Mouse (Mus musculus): Measurements from ENCODE around the gene Mlana.
A peak's percentile ranks its signal among the peaks of the same experiment; 100 is the strongest.

The Mlana gene

DNA sequence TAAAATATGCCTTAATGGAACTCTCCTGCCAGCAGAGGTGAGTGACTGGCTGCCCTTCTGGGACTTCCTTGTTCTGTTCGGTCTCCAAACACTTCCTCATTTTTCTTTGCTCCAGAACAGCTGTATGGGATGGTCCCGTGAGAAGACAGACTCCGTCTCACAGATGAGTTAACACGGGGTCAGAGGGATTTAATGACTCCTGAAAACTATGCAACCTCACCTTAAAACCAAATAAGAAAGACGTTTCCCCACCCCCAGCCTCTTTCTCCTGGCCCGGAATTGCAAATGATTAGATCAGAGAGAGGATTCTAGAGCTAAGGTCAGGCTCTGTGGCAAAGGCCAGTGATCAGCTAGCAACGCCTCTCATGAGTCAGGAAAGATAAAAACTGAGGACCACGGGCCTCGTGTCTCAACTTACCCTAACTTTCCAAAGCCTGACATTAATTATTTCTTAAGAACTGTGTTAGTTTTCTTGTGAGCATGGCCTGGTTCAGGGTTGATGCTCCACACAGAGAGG lies 22.0 kb upstream of the Mlana start:
- no peak for DNase-seq (ENCODE audit: low spot score)

DNA sequence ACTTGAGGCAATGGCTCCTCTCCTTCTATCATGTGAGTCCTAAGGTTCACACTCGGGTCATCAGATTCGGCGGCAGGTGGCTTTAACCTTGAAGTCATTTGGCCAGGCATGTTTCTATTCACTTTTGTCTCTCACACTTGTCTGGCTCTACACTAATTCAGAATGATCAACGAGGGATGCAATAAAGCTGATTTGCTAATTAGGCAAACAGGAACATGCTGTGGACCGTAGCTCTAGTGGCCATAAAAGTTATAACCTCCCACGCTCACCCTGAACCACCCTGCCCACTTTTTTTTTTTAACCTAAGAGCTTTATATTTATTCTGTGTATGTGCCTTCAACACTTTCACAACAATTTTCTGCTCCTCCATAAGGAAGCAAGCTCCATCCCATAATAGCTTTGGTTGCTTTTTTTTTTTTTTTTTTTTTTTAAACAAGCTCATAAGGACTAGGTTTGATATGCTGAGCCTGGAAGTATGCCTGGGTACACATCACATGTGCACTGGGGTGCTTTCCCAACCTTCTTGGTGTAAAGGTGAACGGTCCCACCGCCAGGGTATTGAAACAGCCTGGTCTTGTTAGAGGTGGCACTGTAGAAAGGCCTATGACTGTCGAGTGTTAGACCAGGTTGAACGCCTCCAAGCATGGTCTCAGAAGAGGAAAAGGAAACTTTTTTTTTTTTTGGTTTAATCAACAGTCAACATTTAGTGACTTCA lies 21.0 kb upstream of the Mlana start:
- no peak for DNase-seq (ENCODE audit: low spot score)

DNA sequence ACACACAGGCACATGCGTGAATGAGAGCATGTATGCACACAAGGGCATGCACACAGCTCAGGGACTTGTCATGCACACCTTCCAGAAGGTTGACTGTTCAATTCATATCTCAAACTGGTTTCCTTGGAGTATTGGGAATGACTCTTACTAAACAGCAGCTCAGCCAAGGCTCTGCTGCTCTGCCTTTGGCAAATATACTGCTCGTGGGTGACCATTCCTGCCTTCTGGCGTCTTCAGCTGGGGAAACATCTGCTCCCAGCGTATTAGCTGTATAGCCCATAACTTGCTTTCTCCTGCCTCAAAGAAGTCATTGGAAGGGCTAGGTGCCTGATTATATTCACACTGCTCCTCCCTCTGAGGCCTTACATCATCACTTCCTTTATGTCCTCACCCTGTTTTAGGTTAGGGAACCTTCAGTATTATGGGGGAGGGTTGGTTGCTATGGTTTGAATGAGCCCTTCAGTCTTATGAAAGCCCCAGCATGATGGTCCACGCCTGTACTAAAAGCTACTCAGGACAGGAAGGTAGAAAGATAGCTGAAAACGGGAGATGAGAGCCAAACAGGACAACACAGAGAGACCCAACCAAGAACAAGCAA lies 19.3 kb upstream of the Mlana start:
- DNase-seq (ENCODE audit: low spot score), result no peak

DNA sequence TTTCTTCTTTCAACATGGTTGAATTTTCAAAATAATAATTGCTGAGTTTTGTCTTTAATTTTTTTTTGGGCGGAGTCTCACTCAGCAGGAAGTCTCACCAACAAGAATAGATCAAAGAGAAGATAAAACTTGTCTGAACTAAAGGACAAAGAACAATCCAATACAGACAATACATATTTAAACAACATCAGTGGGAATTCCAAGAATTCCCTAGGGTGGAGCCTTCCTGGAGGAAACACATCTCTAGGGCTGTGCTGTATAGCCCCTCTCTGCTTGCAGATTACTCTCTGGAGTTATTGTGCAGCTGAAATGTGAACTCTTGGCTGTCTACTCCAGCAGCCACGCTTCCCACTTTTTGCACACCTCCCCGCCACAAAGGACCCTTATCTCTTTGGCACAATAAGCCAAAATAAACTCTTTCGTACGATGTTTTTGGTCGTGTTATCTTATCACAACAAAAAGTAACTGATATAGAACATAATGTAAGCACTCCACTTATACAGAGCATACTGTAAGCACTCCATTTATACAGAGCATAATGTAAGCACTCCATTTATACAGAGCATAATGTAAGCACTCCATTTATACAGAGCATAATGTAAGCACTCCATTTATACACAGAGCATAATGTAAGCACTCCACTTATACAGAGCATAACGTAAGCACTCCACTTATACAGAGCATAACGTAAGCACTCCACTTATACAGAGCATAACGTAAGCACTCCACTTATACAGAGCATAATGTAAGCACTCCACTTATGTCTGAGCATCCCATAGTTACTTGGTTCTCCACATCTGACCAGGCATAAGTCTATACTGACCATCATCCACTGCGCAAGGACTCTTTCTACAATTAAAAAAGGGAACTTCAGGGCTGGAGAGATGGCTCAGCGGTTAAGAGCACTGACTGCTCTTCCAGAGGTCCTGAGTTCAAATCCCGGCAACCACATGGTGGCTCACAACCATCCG lies 17.2 kb upstream of the Mlana start:
- no peak for DNase-seq (ENCODE audit: low spot score)

DNA sequence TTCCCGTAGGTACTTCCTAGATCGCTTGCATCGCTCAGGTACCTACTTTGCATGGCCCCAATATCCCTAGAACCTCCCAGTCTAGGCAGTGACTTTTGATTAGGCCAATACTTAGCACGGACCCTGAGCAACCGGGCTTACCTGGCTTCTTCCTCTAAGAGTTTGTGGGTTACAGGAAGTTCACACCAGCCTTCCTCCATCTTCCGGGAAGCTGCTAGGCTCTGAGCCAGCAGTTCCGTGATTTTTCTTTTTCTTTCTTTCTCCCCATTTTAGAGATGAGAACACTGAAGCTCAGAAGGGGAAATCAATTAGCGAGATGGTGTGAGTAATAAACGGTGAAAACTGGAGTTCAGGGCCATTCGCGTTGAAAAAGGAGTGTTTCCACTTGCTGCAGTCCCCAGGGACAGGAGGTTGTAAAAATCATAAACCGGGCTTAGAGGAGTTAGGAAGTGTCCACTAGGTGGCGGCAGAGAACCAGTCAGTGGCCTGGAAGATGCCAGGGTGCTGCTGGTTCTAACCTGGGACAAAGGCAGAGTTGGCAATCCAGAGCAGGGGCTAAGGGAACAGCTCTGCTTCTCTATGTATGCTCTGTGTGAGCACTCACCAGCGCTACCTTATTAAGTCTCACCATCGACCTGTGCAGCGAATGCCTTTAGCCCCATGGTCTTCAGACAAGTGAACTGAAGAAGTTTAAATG lies 13.6 kb upstream of the Mlana start:
- peak; percentile 60 for DNase-seq (ENCODE audit: low spot score)

DNA sequence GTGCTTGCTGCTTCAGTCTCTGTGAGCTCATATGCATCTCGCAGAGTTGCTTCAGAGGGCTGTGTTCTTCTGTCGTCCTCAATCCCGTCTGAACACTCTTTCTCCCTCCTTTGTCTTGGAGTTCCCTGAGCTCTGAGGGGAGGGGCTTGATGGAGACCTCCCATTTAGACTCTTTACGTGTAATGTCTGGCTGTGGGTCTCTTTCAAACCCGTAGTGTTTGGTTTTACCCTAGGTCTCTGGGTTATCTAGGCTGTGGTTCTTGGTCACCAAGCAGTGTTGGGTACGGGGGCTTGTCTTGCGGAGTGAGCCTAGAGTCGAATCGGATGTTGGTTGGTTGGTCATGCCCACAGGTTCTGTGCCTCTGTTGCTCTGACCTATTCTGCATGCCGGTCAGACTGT lies 2.6 kb upstream of the Mlana start:
- DNase-seq (ENCODE audit: low spot score), result no peak

DNA sequence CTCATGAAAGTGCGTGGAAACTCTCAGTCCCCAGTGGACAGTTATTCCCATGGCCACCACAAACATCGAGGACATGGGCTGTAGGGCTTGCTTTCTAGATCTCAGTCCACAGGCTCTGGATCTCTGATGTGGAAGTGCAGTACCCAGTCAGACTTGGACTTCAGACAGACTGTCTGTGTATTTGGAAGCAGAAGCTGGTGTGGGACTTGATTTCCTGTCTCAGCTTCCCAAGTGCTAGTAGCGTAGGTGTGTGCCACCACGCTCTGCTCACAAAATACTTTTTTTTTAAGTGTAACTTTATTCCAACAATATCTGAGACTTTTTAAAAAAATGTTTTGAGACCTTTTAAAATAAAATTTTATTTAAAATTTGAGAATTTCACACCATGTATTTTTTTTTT lies 1.3 kb upstream of the Mlana start:
- no peak for DNase-seq (ENCODE audit: low spot score)

DNA sequence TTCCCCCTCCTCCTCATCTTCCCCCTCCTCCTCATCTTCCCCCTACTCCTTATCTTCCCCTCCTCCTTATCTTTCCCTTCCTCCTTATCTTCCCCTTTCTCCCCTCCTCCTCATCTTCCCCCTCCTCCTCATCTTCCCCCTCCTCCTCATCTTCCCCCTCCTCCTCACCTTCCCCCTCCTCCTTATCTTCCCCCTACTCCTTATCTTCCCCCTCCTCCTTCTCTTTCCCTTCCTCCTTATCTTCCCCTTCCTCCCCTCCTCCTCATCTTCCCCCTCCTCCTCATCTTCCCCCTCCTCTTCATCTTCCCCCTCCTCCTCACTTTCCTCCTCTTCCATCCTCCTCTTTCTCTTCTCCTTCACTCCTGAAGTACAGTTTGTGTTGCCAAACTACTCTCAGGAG lies 784 bp upstream of the Mlana start:
- DNase-seq (ENCODE audit: low spot score), result no peak

DNA sequence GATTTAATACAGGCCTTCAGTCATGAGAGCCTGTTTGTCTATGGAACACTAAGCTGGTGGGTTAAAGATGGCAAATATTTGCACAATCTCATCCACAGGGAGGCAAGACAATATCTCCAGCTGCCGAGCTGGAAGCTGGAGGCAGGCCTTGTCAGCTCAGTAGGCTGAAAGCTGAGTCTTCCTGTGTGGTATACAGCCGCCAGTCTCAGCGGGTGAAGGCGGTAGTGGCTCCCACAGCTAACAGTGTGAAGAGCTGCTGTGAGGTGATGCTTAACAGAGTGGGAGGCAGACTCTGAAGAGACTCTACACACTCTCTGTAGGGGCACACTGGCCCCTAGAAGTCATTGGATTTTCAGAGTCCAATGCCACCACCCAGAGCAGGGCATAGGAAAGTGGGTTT lies 4.1 kb downstream of the Mlana start:
- DNase-seq (ENCODE audit: low spot score), result no peak

DNA sequence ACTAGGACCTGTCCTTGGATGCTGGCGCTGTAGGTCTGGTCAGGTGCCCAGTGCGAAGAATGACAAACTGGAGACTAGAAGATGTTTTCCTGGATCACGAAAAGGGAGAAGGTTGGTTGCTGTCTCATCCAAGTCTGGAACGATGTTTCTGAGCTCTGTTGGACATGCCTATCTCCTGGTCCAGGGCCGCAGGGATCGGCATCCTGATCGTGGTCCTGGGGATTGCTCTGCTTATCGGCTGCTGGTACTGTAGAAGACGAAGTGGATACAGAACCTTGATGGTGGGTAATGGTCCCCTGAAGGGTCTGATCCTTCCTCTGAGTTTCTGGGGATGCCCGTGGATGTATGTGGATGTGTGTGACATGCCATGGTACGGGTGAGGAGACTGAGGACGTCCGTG lies 6.8 kb downstream of the Mlana start:
- no peak for DNase-seq (ENCODE audit: low spot score)

DNA sequence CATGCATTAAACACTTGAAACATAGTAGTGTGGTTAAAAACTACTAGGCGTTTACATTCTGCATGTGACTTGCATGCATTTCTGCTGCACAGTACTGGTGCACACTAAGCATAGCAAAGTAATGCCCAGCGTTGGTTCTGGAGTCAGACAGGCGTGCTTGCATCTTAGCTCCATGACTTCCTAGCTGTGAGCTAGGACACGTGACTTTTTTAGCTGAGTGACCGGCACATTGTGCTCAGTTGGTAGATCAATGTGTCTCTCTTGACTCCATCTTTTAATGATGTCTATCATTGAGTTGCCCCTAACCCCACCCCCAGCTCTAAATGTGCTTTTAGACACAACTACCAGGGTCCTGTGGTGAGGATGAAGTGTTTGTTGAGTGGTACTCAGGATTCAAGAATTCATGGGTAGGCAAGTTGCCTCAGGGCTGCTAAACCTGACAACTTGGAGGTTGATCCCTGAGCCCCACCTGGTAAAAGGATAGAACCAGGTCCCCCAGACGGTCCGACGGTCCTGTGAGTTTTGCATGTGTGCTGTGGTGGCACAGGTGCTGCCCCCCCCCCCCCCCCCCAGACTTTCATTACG lies 9.8 kb downstream of the Mlana start:
- no peak for DNase-seq (ENCODE audit: low spot score)

DNA sequence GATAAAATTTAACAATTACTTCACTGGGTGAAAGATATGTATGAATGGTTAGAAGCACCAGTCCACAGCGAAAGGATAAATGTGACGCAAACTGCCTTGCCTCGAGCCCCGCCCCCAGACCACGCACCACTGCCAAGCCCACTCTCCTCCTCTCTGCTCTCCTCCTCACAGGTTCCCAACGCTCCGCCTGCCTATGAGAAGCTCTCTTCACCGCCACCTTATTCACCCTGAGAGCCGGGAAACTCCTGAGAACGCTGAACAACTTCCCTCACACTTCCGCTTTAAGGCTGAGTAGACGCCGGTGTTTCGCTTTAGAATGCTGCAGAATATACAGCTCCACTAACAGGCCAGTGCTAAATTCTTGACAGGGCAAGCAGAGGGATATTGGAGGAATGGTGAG lies 10.4 kb downstream of the Mlana start:
- DNase-seq (ENCODE audit: low spot score), result no peak

DNA sequence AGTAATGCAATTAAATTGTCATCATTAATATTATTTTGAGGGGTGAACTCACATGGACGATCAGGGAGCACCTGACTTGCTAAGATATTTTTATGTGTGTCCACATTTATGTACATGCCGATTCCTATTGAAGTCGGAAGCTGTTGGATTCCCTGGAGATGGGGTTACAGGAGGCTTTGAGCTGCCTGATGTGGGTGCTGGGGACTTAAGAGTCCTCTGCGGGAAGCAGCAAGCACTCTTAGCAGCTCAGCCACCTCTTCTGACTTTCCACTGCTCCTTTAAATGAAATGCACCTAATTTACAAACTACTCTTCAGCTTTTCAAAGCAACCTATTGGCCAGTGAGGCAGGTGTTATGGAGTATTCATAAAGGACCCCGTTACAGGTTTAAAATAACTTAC lies 10.8 kb downstream of the Mlana start:
- no peak for DNase-seq (ENCODE audit: low spot score)

DNA sequence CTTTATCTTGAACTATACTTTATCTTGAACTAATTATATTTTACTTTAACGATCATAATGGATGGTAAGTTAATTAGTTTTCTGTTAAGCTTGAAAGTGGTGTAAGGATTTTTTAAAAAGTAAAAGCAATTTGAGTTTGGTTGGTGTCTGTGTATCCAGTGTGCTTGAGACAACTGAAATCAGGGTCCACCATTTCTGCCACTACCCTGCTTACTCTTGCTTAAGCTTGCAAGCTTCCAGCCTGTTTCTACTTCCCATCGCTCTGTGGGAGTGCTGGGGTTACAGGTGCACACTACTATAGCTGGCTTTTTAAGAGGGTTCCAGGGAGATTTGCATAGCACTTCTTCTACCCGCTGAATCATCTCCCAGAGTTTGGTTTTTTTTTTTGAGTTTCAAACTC lies 11.8 kb downstream of the Mlana start:
- no peak for DNase-seq (ENCODE audit: low spot score)

DNA sequence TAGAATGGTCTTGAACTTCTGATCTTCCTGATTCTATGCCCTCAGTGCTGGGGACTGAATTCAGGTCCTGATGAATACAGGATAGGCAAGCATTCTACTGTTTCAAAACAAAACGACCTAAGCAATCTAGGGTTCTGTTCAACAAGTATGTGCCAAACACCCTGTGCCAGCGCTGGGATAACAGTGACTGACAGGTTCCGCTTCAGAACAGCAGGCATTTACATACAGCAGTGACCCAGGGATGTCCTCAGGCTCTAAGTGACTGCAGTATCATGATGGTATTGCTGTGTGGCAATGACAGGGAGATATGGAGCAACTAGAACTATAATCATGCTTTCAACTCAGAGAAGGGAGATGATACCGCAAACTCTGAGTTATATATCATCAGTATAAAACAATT lies 15.8 kb downstream of the Mlana start:
- no peak for DNase-seq (ENCODE audit: low spot score)

DNA sequence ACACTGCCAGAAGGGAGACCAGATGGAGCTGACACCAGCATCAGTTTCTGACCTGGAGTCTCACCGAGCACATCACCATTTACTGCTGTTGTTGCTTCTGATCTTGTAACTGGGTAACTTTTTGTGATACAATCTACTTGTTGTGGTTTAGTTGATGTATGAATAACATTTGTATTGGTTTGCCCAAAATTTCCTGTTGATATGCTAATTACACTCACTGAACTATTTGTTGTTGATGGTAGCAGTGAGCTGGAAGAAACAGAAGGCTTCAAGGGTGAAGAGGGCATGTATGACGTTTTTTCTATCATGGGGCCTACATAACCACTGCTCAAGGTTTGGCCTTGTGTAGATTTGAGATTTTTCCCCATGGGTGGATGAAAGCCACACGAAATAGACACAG lies 20.2 kb downstream of the Mlana start:
- DNase-seq (ENCODE audit: low spot score), result no peak

DNA sequence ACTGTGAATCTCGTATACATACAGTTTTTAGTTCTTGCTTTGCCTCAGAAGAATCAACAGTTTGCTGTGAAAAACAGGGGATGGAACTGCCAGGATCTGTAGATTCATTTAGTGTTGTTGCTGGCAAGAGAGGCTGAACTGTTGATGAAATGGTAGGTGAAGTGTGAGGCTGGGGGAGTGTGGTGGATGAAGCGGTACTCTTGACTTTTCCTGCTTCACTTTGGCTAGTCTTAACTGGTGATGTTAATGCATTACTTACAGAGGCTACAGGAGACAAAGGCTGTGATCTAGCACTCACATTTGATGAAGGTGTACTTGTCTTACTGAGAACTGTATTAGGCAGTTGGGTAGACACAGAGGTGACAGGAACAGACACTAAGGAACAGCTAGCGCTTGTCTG lies 20.9 kb downstream of the Mlana start:
- no peak for DNase-seq (ENCODE audit: low spot score)

DNA sequence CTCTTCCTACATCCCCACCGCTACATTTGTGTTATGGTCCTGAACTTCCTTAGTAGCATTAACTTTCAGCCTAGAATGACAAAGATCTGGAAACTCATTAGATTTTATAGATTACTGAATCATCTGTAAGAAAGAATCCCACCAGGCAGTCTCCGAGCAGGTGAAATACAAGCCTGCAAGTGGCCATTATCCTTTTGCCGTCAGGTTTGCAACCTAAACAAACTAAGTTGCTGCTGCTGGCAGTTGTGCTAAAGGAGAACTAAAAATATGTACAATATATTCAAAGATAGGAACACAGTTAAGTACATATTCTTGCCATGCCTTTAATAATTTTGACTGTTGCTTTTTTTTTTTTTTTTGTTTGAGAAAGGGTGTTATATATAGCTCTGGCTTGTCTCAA lies 37.8 kb downstream of the Mlana start:
- no peak for DNase-seq (ENCODE audit: low spot score)

DNA sequence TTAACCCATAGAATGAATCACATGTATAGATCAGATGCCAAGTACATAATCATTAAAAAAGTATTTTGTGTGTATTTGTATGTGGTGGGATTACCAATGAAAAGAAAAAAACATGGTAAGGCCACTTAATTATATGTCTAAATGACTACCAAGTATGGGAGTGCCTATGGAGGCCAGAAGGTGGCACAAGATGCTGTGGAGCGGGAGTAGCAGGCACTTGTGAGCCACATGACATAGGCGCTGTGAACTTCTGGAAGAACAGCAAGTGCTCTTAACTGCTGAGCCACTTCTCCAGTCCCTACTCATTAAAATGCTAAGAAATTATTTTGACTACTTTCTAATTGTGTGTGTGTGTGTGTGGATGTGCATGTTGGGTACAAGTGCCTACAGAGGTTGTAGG lies 42.0 kb downstream of the Mlana start:
- DNase-seq (ENCODE audit: low spot score), result no peak

DNA sequence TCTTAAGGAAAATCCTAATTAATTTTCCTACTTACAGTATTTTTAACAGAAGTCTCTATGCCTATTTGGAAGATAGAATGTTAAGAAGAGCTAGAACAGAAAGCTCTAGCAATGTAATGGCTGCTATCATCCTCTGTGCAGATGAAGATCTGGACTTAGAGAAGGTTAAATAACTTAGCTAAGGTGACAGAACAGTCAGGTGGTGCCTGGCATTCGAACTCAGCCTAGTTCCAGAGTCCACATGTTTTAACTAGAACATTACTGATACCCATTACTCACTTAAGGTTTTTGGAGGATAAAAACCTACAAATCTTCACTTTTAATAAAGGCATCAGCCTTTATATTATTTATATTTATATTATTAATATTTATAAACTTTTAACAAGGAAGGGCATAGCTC lies 43.0 kb downstream of the Mlana start:
- DNase-seq (ENCODE audit: low spot score), result no peak

DNA sequence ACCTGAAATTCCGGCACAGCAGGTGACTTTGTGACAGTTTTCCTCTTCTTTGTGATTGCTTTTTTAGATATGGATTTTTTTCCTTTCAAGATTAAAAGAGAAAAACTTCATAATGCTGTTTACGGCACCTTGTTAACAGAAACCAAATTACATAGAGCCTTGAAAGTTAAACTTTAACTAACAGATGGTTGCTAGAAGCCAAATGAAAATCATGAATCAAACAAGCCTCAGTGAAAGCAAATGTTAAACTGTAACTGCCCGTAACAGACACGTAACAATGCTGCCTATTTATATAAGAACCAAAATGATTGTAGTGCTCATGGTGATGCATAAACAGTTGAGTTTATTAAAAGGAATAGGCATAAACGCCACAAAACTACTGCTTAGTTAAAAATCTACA lies 45.9 kb downstream of the Mlana start:
- DNase-seq (ENCODE audit: low spot score), result no peak

DNA sequence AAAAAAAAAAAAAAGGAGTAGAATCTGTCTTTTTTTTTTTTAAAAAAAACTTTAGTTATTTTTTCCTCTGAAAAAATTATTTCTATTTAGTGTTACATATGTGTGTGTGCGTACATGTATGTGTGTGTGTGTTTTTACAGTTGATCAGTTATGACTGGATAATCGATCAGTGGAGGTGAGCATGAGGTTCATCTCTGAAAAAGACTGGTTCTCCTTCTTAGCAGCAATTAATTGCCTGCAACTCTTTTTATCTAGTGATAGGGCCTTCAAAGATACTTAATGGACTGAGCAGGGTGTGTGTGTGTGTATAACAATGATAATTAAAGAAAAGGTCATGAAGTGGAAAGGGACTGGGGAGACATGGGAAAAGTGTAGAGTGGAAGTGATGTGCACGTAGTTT lies 53.4 kb downstream of the Mlana start:
- no peak for DNase-seq (ENCODE audit: low spot score)
